In genomic region chrX:7937667-7938066, GRCm38 (mm10) we compare ENCODE assay signal across 30 mouse cellular contexts. TPM values are rescaled to one million over a fixed set of nuclear protein-coding genes. Genes with fewer than 3 reads are reported as not detected.
"Had no signal": no experiment of that assay in that cellular context is flagged by ENCODE, and none has a peak within 500 bp of the region (broad histone marks: within the 10 kb centered on the region; RNA-seq: fewer than 3 reads in every experiment).

No protein-coding gene starts in this region.

- H3K4me3 ChIP-seq: layer of hippocampus, adult 2 months; liver, embryonic 13.5 days; midbrain, embryonic 12.5 days; midbrain, embryonic 15.5 days; neural tube, embryonic 12.5 days; neural tube, embryonic 15.5 days; stomach, embryonic 15.5 days had no signal

- H3K27me3 ChIP-seq: liver, embryonic 13.5 days; midbrain, embryonic 12.5 days; midbrain, embryonic 15.5 days; neural tube, embryonic 12.5 days; neural tube, embryonic 15.5 days; stomach, embryonic 15.5 days had no signal

- H3K4me1 ChIP-seq: liver, embryonic 13.5 days; midbrain, embryonic 12.5 days; midbrain, embryonic 15.5 days; neural tube, embryonic 12.5 days; neural tube, embryonic 15.5 days; stomach, embryonic 15.5 days had no signal

- H3K36me3 ChIP-seq: midbrain, embryonic 15.5 days; stomach, embryonic 15.5 days had no signal

- H3K9me3 ChIP-seq: liver, embryonic 13.5 days; midbrain, embryonic 12.5 days; midbrain, embryonic 15.5 days; neural tube, embryonic 12.5 days; neural tube, embryonic 15.5 days; stomach, embryonic 15.5 days had no signal

- DNase-seq: kidney, adult 9 months; kidney, postnatal 14 days; layer of hippocampus, adult 9-11 months; liver, embryonic 13.5 days; lung, adult 2 months; lung, postnatal 14 days; lung, postnatal 4 days; right cerebral cortex, adult 18-20 months; right cerebral cortex, postnatal 14 days; right cerebral cortex, postnatal 4 days; spleen, adult 18-20 months; thymus, postnatal 25 days had no signal

- H3K9ac ChIP-seq: liver, embryonic 13.5 days; midbrain, embryonic 12.5 days; midbrain, embryonic 15.5 days; neural tube, embryonic 12.5 days; neural tube, embryonic 15.5 days; stomach, embryonic 15.5 days had no signal

- ATAC-seq: midbrain, embryonic 15.5 days had no signal

- H3K27ac ChIP-seq: layer of hippocampus, adult 2 months; liver, embryonic 13.5 days; midbrain, embryonic 12.5 days; midbrain, embryonic 15.5 days; neural tube, embryonic 12.5 days; neural tube, embryonic 15.5 days; stomach, embryonic 15.5 days had no signal

RNA-seq across cellular contexts. Expression of gene Eras, which starts 9.3 kb away (rescaled TPM):
- total RNA-seq: layer of hippocampus, adult 2 months; layer of hippocampus, postnatal 25 days; left cerebral cortex, adult 18-20 months; left cerebral cortex, postnatal 36 days; liver, adult 2 months; megakaryocyte progenitor cell, adult 5-6 weeks had no signal
- polyA plus RNA-seq: kidney, embryonic 16.5 days; large intestine, adult 2 months; limb, embryonic 11.5 days; liver, adult 2 months; liver, embryonic 13.5 days; liver, embryonic 16.5 days; lung, adult 2 months; lung, embryonic 16.5 days; midbrain, embryonic 12.5 days; midbrain, embryonic 15.5 days; neural tube, embryonic 12.5 days; stomach, embryonic 15.5 days; thymus, postnatal 0 days had no signal

RNA-seq across cellular contexts. Expression of gene Pcsk1n, which starts 18.0 kb away (rescaled TPM):
- total RNA-seq: megakaryocyte progenitor cell, adult 5-6 weeks had no signal
- polyA plus RNA-seq: liver, adult 2 months had no signal

RNA-seq across cellular contexts. Expression of gene Gm10490, which starts 28.3 kb away (rescaled TPM):
- total RNA-seq: layer of hippocampus, adult 2 months; layer of hippocampus, postnatal 25 days; left cerebral cortex, adult 18-20 months; left cerebral cortex, postnatal 36 days; liver, adult 2 months; megakaryocyte progenitor cell, adult 5-6 weeks had no signal
- polyA plus RNA-seq: kidney, embryonic 16.5 days; large intestine, adult 2 months; limb, embryonic 11.5 days; limb, embryonic 14.5 days; liver, adult 2 months; liver, embryonic 13.5 days; liver, embryonic 16.5 days; lung, adult 2 months; lung, embryonic 16.5 days; midbrain, embryonic 12.5 days; neural tube, embryonic 12.5 days; neural tube, embryonic 15.5 days; stomach, embryonic 15.5 days; thymus, postnatal 0 days had no signal

RNA-seq across cellular contexts. Expression of gene Gm10491, which starts 30.0 kb away (rescaled TPM):
- total RNA-seq: layer of hippocampus, adult 2 months; layer of hippocampus, postnatal 25 days; left cerebral cortex, adult 18-20 months; left cerebral cortex, postnatal 36 days; liver, adult 2 months; megakaryocyte progenitor cell, adult 5-6 weeks had no signal
- polyA plus RNA-seq: kidney, embryonic 16.5 days; large intestine, adult 2 months; limb, embryonic 11.5 days; limb, embryonic 14.5 days; liver, adult 2 months; liver, embryonic 13.5 days; liver, embryonic 16.5 days; lung, adult 2 months; lung, embryonic 16.5 days; midbrain, embryonic 12.5 days; midbrain, embryonic 15.5 days; neural tube, embryonic 12.5 days; neural tube, embryonic 15.5 days; stomach, embryonic 15.5 days; thymus, postnatal 0 days had no signal
